Mouse (Mus musculus): ENCODE measurements around the gene Dlg2. TPM values are rescaled to one million over a fixed set of nuclear protein-coding genes. Genes with fewer than 3 reads are reported as not detected.

The Dlg2 gene
- polyA plus RNA-seq, 1 experiment from 2014 or later = 4.1 TPM

DNA sequence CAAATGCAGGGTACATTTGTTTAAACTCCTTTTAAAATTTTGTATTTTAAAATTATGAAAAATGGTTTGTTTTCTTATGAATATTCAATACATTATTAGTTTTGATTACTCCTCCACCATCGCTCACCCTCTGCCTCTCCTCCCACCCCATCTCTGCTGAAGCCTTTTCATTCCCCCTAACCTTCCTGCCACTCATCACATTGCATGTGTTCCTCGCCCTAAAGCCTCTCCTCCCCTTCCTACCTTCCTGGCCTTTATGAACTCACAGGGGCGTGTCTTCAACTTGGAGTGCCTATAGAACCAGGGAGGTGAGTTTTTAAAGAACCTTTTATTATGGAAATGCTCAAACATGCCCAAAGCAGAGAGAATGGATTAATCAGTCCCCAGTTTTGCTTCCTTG, 921.4 kb downstream of the Dlg2 start:
- no peaks in the 10 kb centered on the region for H3K9me3 ChIP-seq
- no peak for ATAC-seq (ENCODE audit: insufficient read depth, low FRiP score, low read depth)
- H3K4me2 ChIP-seq = no peak overlapping the region
- H3K27me3 ChIP-seq (replicated peaks) = no peaks in the 10 kb centered on the region
- no peaks in the 10 kb centered on the region for H3K4me1 ChIP-seq
- no peak overlapping the region for H3K9ac ChIP-seq
- H3K36me3 ChIP-seq = no peaks in the 10 kb centered on the region
- H3K27ac ChIP-seq = no peak overlapping the region
- H3K4me3 ChIP-seq (replicated peaks) = no peak overlapping the region
- WGBS = 44% methylated on average over 3 of the region's 3 CpGs

- H3K9me3 ChIP-seq = no peaks in the 10 kb centered on the region
- H3K9ac ChIP-seq = no peak overlapping the region
- no peak overlapping the region for H3K4me2 ChIP-seq
- H3K27me3 ChIP-seq (replicated peaks) = no peaks in the 10 kb centered on the region
- H3K27ac ChIP-seq = no peak overlapping the region
- no peaks in the 10 kb centered on the region for H3K36me3 ChIP-seq
- ATAC-seq (ENCODE audit: insufficient read depth, low FRiP score, low read depth) = no peak
- H3K4me3 ChIP-seq (replicated peaks) = no peak overlapping the region
- no peaks in the 10 kb centered on the region for H3K4me1 ChIP-seq
- 84% methylated on average over 5 of the region's 5 CpGs for WGBS
Observed at GRCm38 (mm10) chr7:91412109-91412508, 935.6 kb downstream of the Dlg2 start.

DNA sequence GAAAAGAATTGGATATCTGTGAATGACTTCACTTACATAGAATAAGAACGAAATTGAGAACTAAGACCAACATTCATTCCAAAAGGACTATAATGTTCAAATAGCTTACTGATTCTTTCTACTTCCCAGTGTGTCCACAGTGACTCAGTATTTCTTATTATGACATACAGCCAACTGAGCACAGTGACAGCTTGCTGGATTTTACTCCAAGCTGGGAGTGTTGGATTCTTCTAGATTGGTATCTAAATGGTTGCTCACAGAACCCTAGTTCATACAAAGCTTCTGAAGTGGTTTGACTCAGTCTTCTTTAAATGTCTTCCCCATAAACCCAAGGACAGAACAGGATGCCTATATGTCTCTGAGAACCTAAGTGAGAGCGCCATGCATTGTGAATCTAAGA, 937.7 kb downstream of the Dlg2 start:
- H3K4me2 ChIP-seq = no peak overlapping the region
- H3K4me1 ChIP-seq = no peaks in the 10 kb centered on the region
- WGBS = 65% methylated on average over 2 of the region's 2 CpGs
- H3K9me3 ChIP-seq = no peaks in the 10 kb centered on the region
- H3K27ac ChIP-seq = no peak overlapping the region
- no peaks in the 10 kb centered on the region for H3K36me3 ChIP-seq
- H3K9ac ChIP-seq = no peak overlapping the region
- no peak for ATAC-seq (ENCODE audit: insufficient read depth, low FRiP score, low read depth)
- H3K4me3 ChIP-seq (replicated peaks) = no peak overlapping the region
- H3K27me3 ChIP-seq (replicated peaks) = no peaks in the 10 kb centered on the region

DNA sequence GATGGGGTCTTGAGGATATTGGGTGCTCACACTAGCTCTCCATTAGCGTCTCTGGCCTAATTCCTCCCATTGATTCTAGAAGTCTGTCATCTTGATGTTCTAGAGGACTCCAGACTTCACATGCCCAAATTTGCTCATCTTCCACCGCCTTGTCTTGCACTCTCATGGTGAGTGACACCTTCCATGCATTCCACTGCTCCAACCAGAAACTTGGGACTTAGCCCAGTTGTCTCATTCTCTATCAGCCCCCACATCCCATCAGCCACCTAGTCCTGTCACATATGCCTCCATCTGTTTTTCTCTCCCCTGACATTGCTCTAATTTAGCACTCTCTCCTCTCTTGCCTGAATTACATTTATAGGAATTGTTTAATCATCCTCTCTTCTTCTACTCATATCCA, 938.3 kb downstream of the Dlg2 start:
- WGBS = 83% methylated on average over 2 of the region's 2 CpGs
- no peaks in the 10 kb centered on the region for H3K27me3 ChIP-seq (replicated peaks)

DNA sequence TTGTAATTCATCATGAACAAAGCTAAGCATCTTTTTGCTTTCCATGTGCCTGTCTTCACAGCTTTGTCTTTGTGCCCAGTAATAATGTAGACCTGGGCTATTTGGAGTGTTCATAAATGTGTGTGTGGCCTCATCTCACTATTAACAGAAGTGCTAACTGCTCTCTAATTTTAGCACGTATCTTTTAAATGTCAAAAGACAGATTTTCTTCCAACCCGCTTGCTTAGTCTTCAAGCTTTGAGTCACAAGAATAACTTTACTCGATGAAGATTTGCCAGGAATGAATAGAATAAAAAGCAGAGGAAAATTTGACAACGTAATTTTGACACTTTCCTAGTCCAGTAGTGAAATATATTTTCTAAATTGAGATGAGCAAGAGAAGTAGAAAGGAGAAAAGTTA, 943.7 kb downstream of the Dlg2 start:
- no peaks in the 10 kb centered on the region for H3K9me3 ChIP-seq
- no peaks in the 10 kb centered on the region for H3K4me1 ChIP-seq
- H3K9ac ChIP-seq = no peak overlapping the region
- ATAC-seq (ENCODE audit: insufficient read depth, low FRiP score, low read depth) = no peak
- 81% methylated on average over 4 of the region's 4 CpGs for WGBS
- no peaks in the 10 kb centered on the region for H3K27me3 ChIP-seq (replicated peaks)
- H3K4me2 ChIP-seq = no peak overlapping the region
- H3K36me3 ChIP-seq = no peaks in the 10 kb centered on the region
- no peak overlapping the region for H3K27ac ChIP-seq
- H3K4me3 ChIP-seq (replicated peaks) = no peak overlapping the region

More for the DNA sequence above, 938.3 kb downstream of the Dlg2 start:
- H3K36me3 ChIP-seq = no peaks in the 10 kb centered on the region
- no peak overlapping the region for H3K9ac ChIP-seq
- no peak overlapping the region for H3K27ac ChIP-seq
- H3K4me3 ChIP-seq (replicated peaks) = no peak overlapping the region
- no peak overlapping the region for H3K4me2 ChIP-seq
- no peaks in the 10 kb centered on the region for H3K9me3 ChIP-seq
- no peaks in the 10 kb centered on the region for H3K4me1 ChIP-seq
- no peak for ATAC-seq (ENCODE audit: insufficient read depth, low FRiP score, low read depth)

DNA sequence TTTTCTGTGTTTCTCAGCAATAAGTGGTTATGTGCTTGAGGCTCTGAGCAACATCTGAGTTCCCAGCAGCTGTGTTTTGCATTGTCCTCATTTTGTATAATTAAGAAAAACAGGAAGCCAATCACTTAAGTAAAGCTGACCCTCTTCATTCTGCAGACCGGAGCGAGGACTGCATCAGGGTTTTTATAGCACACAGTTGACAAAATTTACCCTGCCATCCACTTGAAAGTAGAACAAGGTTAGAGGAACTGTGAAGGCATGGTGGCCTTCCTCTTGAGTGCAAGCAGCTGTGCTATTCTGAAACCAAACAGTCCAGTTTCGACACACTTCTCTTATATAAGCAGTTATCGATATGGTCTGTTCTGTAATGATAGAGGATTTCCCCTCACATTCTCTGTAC, 947.3 kb downstream of the Dlg2 start:
- no peak overlapping the region for H3K4me2 ChIP-seq
- H3K4me1 ChIP-seq = no peaks in the 10 kb centered on the region
- no peak for ATAC-seq (ENCODE audit: insufficient read depth, low FRiP score, low read depth)
- no peaks in the 10 kb centered on the region for H3K9me3 ChIP-seq
- no peaks in the 10 kb centered on the region for H3K36me3 ChIP-seq
- no peak overlapping the region for H3K4me3 ChIP-seq (replicated peaks)
- no peak overlapping the region for H3K9ac ChIP-seq
- H3K27ac ChIP-seq = no peak overlapping the region
- no peaks in the 10 kb centered on the region for H3K27me3 ChIP-seq (replicated peaks)
- WGBS = 41% methylated on average over 4 of the region's 4 CpGs

- Histone ChIP-seq H3K27me3 (replicated peaks) (no peaks in the 10 kb centered on the region), H3K4me2 (no peak overlapping the region), H3K27ac (no peak overlapping the region), H3K9ac (no peak overlapping the region), H3K4me3 (replicated peaks) (no peak overlapping the region), H3K4me1 (no peaks in the 10 kb centered on the region), H3K9me3 (no peaks in the 10 kb centered on the region), H3K36me3 (no peaks in the 10 kb centered on the region)
- no peak for ATAC-seq (ENCODE audit: insufficient read depth, low FRiP score, low read depth)
- WGBS = 80% methylated on average over 5 of the region's 5 CpGs
Observed at GRCm38 (mm10) chr7:91429712-91430275, 953.3 kb downstream of the Dlg2 start.

GRCm38 (mm10) chr7:91431594-91432240, 955.2 kb downstream of the Dlg2 start:
- WGBS = 36% methylated on average over 11 of the region's 11 CpGs
- H3K9ac ChIP-seq = no peak overlapping the region
- no peak for ATAC-seq (ENCODE audit: insufficient read depth, low FRiP score, low read depth)
- no peak overlapping the region for H3K4me2 ChIP-seq
- H3K36me3 ChIP-seq = no peaks in the 10 kb centered on the region
- H3K4me1 ChIP-seq = no peaks in the 10 kb centered on the region
- H3K4me3 ChIP-seq (replicated peaks) = no peak overlapping the region
- H3K27ac ChIP-seq = no peak overlapping the region
- no peaks in the 10 kb centered on the region for H3K9me3 ChIP-seq
- H3K27me3 ChIP-seq (replicated peaks) = no peaks in the 10 kb centered on the region

- no peaks in the 10 kb centered on the region for H3K27me3 ChIP-seq (replicated peaks)
- H3K4me1 ChIP-seq = no peaks in the 10 kb centered on the region
- ATAC-seq (ENCODE audit: insufficient read depth, low FRiP score, low read depth) = no peak
- H3K27ac ChIP-seq = no peak overlapping the region
- H3K9me3 ChIP-seq = no peaks in the 10 kb centered on the region
- no peaks in the 10 kb centered on the region for H3K36me3 ChIP-seq
- 88% methylated on average over 4 of the region's 4 CpGs for WGBS
- no peak overlapping the region for H3K4me2 ChIP-seq
- H3K4me3 ChIP-seq (replicated peaks) = no peak overlapping the region
- H3K9ac ChIP-seq = no peak overlapping the region
Observed at GRCm38 (mm10) chr7:91432563-91432962, 956.1 kb downstream of the Dlg2 start.

DNA sequence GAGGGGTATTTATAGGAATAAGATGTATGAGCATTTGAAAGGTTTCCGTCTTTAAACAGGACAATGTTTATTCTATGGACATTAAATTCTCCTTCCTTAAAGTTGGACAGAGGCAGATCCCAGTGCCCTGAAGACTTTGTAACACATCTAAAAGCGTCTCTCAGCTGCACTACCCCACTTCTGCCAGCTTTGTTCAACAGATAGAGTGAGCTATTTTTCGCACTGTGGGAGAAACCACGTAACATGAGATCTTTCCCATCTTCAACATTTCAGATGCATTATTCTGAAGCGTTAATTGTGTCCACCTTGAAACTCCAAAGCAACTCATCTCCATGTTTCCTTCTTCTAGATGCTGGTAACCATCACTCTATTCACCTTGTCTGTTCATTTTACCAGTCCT, 958.3 kb downstream of the Dlg2 start:
- H3K4me3 ChIP-seq (replicated peaks) = no peak overlapping the region
- no peak overlapping the region for H3K4me2 ChIP-seq
- no peaks in the 10 kb centered on the region for H3K4me1 ChIP-seq
- 62% methylated on average over 5 of the region's 5 CpGs for WGBS
- ATAC-seq (ENCODE audit: insufficient read depth, low FRiP score, low read depth) = no peak
- no peaks in the 10 kb centered on the region for H3K9me3 ChIP-seq
- H3K36me3 ChIP-seq = no peaks in the 10 kb centered on the region
- H3K27ac ChIP-seq = no peak overlapping the region
- no peak overlapping the region for H3K9ac ChIP-seq
- no peaks in the 10 kb centered on the region for H3K27me3 ChIP-seq (replicated peaks)

DNA sequence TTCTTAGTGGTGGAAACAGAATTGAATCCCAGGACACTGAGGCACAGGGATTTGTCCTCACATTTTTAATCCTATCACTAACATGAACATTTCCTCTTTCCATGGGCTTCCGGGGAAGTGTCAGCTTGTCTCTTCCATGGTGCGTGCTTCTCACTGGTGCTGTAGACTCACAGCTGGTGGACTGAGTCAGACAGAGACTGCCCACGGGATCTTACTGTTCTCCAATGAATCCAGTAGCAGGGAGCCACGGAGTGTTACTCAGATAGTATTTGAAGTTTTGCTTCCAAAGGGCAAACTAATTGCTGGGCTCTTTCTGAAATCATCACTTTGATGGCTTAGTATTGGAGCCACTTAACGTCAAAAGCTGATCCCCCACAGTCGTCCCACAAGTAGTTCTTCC, 963.9 kb downstream of the Dlg2 start:
- no peak for ATAC-seq (ENCODE audit: insufficient read depth, low FRiP score, low read depth)
- Histone ChIP-seq H3K4me1 (no peaks in the 10 kb centered on the region), H3K4me2 (no peak overlapping the region), H3K9me3 (no peaks in the 10 kb centered on the region), H3K9ac (no peak overlapping the region), H3K36me3 (no peaks in the 10 kb centered on the region), H3K27me3 (replicated peaks) (no peaks in the 10 kb centered on the region), H3K4me3 (replicated peaks) (no peak overlapping the region), H3K27ac (no peak overlapping the region)
- WGBS = 79% methylated on average over 6 of the region's 6 CpGs

GRCm38 (mm10) chr7:91442447-91443376, 966.2 kb downstream of the Dlg2 start:
- WGBS = 67% methylated on average over 11 of the region's 11 CpGs
- H3K27ac ChIP-seq = no peak overlapping the region
- no peak overlapping the region for H3K4me2 ChIP-seq
- no peak for ATAC-seq (ENCODE audit: insufficient read depth, low FRiP score, low read depth)
- no peaks in the 10 kb centered on the region for H3K9me3 ChIP-seq
- no peak overlapping the region for H3K4me3 ChIP-seq (replicated peaks)
- no peak overlapping the region for H3K9ac ChIP-seq
- H3K4me1 ChIP-seq = no peaks in the 10 kb centered on the region
- H3K36me3 ChIP-seq = no peaks in the 10 kb centered on the region
- no peaks in the 10 kb centered on the region for H3K27me3 ChIP-seq (replicated peaks)
